Mouse (Mus musculus): ENCODE measurements around the gene Tph1. TPM values are rescaled to one million over a fixed set of nuclear protein-coding genes. Genes with fewer than 3 reads are reported as not detected.

The Tph1 gene
- total and polyA plus RNA-seq, 3 experiments = 3.6 to 386 (median 171) TPM

DNA sequence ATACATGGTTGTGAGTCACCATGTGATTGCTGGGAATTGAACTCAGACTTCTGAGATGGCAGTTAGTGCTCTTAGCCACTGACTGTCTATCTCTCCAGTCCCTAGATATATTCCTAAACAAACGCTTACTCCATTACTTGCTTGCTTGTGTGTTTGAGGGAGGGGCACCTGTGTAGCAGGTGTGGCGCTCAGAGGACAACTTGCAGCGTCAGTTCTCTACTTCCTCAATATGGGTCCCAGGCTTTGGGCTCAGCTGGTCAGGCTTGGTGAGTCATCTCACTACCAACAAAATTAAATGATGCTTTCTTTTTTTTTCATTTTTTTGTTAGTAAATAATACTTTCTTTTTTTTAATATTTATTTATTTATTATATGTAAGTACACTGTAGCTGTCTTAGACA, 6.1 kb upstream of the Tph1 start:
- H3K27me3 ChIP-seq (ENCODE audit: insufficient read depth, low read length) = no peaks in the 10 kb centered on the region
- ATAC-seq (ENCODE audit: extremely low read depth, insufficient number of reproducible peaks, low FRiP score, poor library complexity, severe bottlenecking) (no peak), DNase-seq (ENCODE audit: low spot score) (no peak)
- TF ChIP-seq POLR2AphosphoS5 (IDR thresholded peaks at IDR 0.05; ENCODE audit: insufficient replicate concordance, low read depth, low read length) (no peak), GATA2 (IDR thresholded peaks at IDR 0.05; ENCODE audit: borderline replicate concordance, low read depth, low read length) (no peak), GATA1 (IDR thresholded peaks at IDR 0.05; ENCODE audit: borderline replicate concordance, low read length) (no peak), CTCF (IDR thresholded peaks at IDR 0.05; ENCODE audit: low read depth, low read length) (no peak), TAL1 (conservative IDR thresholded peaks at IDR 0.05; ENCODE audit: low read depth, low read length) (no peak)
- no peak overlapping the region for H3K4me3 ChIP-seq (ENCODE audit: low read depth, low read length)
- H3K4me1 ChIP-seq (ENCODE audit: insufficient read depth, low read depth, low read length) = peaks cover 88% of the 10 kb centered on the region
- 0 out of 2 replicates have a peak, but pooled peaks cover 3% of the 10 kb centered on the region for H3K9me3 ChIP-seq (replicated peaks)
- H3K36me3 ChIP-seq (replicated peaks) = no peaks in the 10 kb centered on the region

DNA sequence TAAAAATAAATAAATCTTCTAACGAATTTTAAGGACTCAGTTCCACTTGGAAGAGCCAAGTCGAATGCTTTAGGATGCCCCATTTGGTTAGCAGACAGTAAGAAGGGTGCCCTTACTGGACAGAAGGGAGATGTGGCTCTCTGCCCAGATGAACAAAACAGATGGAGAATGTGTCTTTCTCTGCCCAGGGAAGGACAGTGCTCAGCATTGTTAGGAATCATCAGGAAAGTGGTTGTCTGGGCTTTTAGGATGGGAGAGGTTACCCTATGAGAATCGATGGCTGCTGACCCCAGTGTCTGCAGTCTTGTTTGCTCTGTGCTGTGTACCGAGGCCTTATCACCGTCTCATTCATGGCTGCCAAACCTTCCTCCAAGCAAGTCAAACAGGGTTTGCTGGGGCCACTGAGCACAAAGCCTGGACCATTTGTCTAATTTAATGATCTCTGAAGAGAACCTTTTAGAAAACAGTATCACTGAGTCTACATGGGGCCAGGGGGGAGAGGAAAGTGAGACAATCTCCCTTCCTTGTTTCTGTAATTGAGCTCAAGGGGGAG, 4.5 kb upstream of the Tph1 start:
- no peak for ATAC-seq (ENCODE audit: extremely low read depth, insufficient number of reproducible peaks, low FRiP score, poor library complexity, severe bottlenecking)
- TF ChIP-seq GATA1 (IDR thresholded peaks at IDR 0.05; ENCODE audit: borderline replicate concordance, low read length) = no peak
- TF ChIP-seq TAL1 (conservative IDR thresholded peaks at IDR 0.05; ENCODE audit: low read depth, low read length) = no peak
- TF ChIP-seq CTCF (IDR thresholded peaks at IDR 0.05; ENCODE audit: low read depth, low read length) = no peak
- TF ChIP-seq GATA2 (IDR thresholded peaks at IDR 0.05; ENCODE audit: borderline replicate concordance, low read depth, low read length) = no peak
- TF ChIP-seq POLR2AphosphoS5 (IDR thresholded peaks at IDR 0.05; ENCODE audit: insufficient replicate concordance, low read depth, low read length) = no peak
- no peaks in the 10 kb centered on the region for H3K36me3 ChIP-seq (replicated peaks)
- 0 out of 2 replicates have a peak, but pooled peaks cover 3% of the 10 kb centered on the region for H3K9me3 ChIP-seq (replicated peaks)
- no peak for DNase-seq (ENCODE audit: low spot score)
- peaks cover 87% of the 10 kb centered on the region for H3K4me1 ChIP-seq (ENCODE audit: insufficient read depth, low read depth, low read length)
- H3K4me3 ChIP-seq (ENCODE audit: low read depth, low read length) = peak overlapping the region; percentile 2; the same call in 1 of the 2 replicates
- no peaks in the 10 kb centered on the region for H3K27me3 ChIP-seq (ENCODE audit: insufficient read depth, low read length)

GRCm38 (mm10) chr7:46675886-46676285, 3.5 kb upstream of the Tph1 start:
- Histone ChIP-seq H3K4me3 (ENCODE audit: low read depth, low read length) (no peak overlapping the region; the same call in 1 of the 2 replicates), H3K9me3 (replicated peaks) (0 out of 2 replicates have a peak, but pooled peaks cover 3% of the 10 kb centered on the region), H3K27me3 (ENCODE audit: insufficient read depth, low read length) (no peaks in the 10 kb centered on the region), H3K4me1 (ENCODE audit: insufficient read depth, low read depth, low read length) (peaks cover 87% of the 10 kb centered on the region), H3K36me3 (replicated peaks) (no peaks in the 10 kb centered on the region)
- TF ChIP-seq GATA1 (IDR thresholded peaks at IDR 0.05; ENCODE audit: borderline replicate concordance, low read length) (no peak), CTCF (IDR thresholded peaks at IDR 0.05; ENCODE audit: low read depth, low read length) (no peak), GATA2 (IDR thresholded peaks at IDR 0.05; ENCODE audit: borderline replicate concordance, low read depth, low read length) (no peak), POLR2AphosphoS5 (IDR thresholded peaks at IDR 0.05; ENCODE audit: insufficient replicate concordance, low read depth, low read length) (no peak), TAL1 (conservative IDR thresholded peaks at IDR 0.05; ENCODE audit: low read depth, low read length) (peak; percentile 58)
- DNase-seq (ENCODE audit: low spot score) (peak; percentile 65), ATAC-seq (ENCODE audit: extremely low read depth, insufficient number of reproducible peaks, low FRiP score, poor library complexity, severe bottlenecking) (peak; percentile 86)

DNA sequence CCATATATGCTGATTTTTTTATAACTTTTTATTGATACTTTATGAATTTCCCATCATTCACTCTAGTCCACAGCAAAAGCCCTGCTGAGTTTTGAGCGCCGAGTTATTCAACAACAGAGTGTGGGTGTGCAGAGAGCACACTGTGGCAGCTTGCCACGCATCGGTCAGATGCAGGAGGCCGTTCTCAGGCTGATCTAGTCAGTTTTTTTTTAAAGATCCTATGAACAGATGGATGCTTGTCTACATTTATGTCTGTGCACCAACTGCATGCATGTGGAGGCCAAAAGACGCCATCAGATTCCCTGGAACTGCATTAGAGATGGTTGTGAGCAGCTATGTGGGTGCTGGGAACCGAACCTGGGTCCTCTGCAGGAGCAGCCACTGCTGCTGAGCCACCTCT, 2.7 kb upstream of the Tph1 start:
- Histone ChIP-seq H3K4me3 (ENCODE audit: low read depth, low read length) (peak overlapping the region; percentile 46; the same call in 1 of the 2 replicates), H3K27me3 (ENCODE audit: insufficient read depth, low read length) (no peaks in the 10 kb centered on the region), H3K4me1 (ENCODE audit: insufficient read depth, low read depth, low read length) (peaks cover 87% of the 10 kb centered on the region), H3K36me3 (replicated peaks) (no peaks in the 10 kb centered on the region), H3K9me3 (replicated peaks) (0 out of 2 replicates have a peak, but pooled peaks cover 3% of the 10 kb centered on the region)
- TF ChIP-seq CTCF (IDR thresholded peaks at IDR 0.05; ENCODE audit: low read depth, low read length) (no peak), GATA1 (IDR thresholded peaks at IDR 0.05; ENCODE audit: borderline replicate concordance, low read length) (no peak), TAL1 (conservative IDR thresholded peaks at IDR 0.05; ENCODE audit: low read depth, low read length) (no peak), GATA2 (IDR thresholded peaks at IDR 0.05; ENCODE audit: borderline replicate concordance, low read depth, low read length) (no peak), POLR2AphosphoS5 (IDR thresholded peaks at IDR 0.05; ENCODE audit: insufficient replicate concordance, low read depth, low read length) (no peak)
- no peak for DNase-seq (ENCODE audit: low spot score)
- no peak for ATAC-seq (ENCODE audit: extremely low read depth, insufficient number of reproducible peaks, low FRiP score, poor library complexity, severe bottlenecking)

DNA sequence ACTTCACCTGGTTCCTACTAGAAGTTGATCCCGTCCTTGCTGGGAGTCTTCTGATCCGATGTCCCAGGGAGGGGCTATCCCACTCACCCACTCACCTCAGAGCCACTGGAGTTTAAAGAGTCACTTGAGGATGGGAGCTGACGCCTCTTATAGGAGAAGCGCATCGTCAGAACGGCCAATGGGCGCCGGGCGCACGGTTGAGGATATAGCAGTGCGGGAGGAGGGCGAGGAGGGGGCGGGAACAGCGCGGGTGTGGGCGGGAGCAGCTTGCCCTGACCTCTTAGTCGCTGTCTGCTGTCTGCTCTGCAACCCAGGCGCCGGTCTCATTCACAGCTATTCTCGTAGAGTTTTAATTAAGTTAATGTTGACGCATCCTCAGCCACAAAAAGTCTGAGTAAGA, 5.1 kb downstream of the Tph1 start:
- peak overlapping the region; percentile 63 for H3K4me3 ChIP-seq (ENCODE audit: low read depth, low read length)
- no peak for TF ChIP-seq GATA1 (IDR thresholded peaks at IDR 0.05; ENCODE audit: borderline replicate concordance, low read length)
- no peak for TF ChIP-seq CTCF (IDR thresholded peaks at IDR 0.05; ENCODE audit: low read depth, low read length)
- no peak for TF ChIP-seq TAL1 (conservative IDR thresholded peaks at IDR 0.05; ENCODE audit: low read depth, low read length)
- TF ChIP-seq GATA2 (IDR thresholded peaks at IDR 0.05; ENCODE audit: borderline replicate concordance, low read depth, low read length) = no peak
- no peak for TF ChIP-seq POLR2AphosphoS5 (IDR thresholded peaks at IDR 0.05; ENCODE audit: insufficient replicate concordance, low read depth, low read length)
- no peaks in the 10 kb centered on the region for H3K27me3 ChIP-seq (ENCODE audit: insufficient read depth, low read length)
- H3K9me3 ChIP-seq (replicated peaks) = no peaks in the 10 kb centered on the region
- ATAC-seq (ENCODE audit: extremely low read depth, insufficient number of reproducible peaks, low FRiP score, poor library complexity, severe bottlenecking) = peak; percentile 59
- H3K4me1 ChIP-seq (ENCODE audit: insufficient read depth, low read depth, low read length) = peaks cover 64% of the 10 kb centered on the region
- DNase-seq (ENCODE audit: low spot score) = no peak
- H3K36me3 ChIP-seq (replicated peaks) = peaks cover 9% of the 10 kb centered on the region

GRCm38 (mm10) chr7:46665236-46665635, 7.1 kb downstream of the Tph1 start:
- TF ChIP-seq TAL1 (conservative IDR thresholded peaks at IDR 0.05; ENCODE audit: low read depth, low read length) (no peak), CTCF (IDR thresholded peaks at IDR 0.05; ENCODE audit: low read depth, low read length) (peak; percentile 75)
- Histone ChIP-seq H3K4me3 (ENCODE audit: low read depth, low read length) (peak overlapping the region; percentile 47; the same call in 1 of the 2 replicates), H3K9me3 (replicated peaks) (no peaks in the 10 kb centered on the region), H3K27me3 (ENCODE audit: insufficient read depth, low read length) (no peaks in the 10 kb centered on the region), H3K36me3 (replicated peaks) (peaks cover 19% of the 10 kb centered on the region), H3K4me1 (ENCODE audit: insufficient read depth, low read depth, low read length) (peaks cover 53% of the 10 kb centered on the region)
- peak; percentile 23 for ATAC-seq (ENCODE audit: extremely low read depth, insufficient number of reproducible peaks, low FRiP score, poor library complexity, severe bottlenecking)
- DNase-seq (ENCODE audit: low spot score) = no peak

All from G1E (cell line).